Mouse (Mus musculus) lung, adult 2 months (tissue): ENCODE data around the gene Gcnt7.

Experiments
- CTCF ChIP-seq: fragments of 200-500 bp; IDR thresholded peaks from 2 replicates; pipeline ENCODE4 v1.5.1; 2011; ENCODE audit warnings: mild to moderate bottlenecking, low read length, control low read depth; ENCODE audit not compliant: insufficient read depth
- POLR2A ChIP-seq: fragments of 200-500 bp; IDR thresholded peaks from 2 replicates; pipeline ENCODE4 v1.6.1; 2011; ENCODE audit warnings: low read depth, mild to moderate bottlenecking, control low read depth, low read length, borderline replicate concordance; ENCODE audit errors: extremely low read depth

DNA sequence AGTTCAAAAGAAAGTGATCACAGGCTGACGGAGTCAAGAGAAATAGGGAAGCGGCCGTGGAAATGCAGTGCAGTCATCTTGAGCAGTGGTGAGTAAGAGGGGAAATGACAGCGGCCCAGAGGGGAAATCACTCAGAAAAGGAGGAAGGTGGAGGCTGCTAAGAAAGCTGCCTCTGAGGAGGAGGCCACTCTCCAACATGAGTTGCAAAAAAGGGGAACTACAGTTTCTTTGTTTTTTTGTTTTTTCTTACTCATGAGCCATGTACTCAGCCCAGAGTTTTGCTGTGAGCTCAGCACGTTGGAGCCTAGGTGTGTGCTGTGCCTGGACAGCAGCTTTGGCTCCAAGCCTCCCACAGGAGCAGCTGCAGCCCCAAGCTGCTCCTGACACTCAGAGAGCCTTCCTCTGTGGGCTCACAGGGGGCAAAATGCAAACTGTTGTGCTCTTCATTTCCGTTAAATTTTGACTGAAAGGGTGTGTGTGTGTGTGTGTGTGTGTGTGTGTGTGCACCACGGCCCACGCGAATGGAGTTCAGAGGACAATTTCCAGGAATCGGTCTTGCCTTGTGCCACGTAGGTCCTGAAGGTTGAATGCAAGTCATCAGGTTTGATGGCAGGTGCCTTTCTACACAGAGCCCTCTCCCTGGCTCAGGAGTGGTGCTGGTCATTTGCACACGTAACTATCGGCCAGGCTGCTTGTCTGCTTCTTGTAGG lies 57.1 kb downstream of the Gcnt7 start:
- TF ChIP-seq CTCF (no peak), POLR2A (no peak)
